Mouse (Mus musculus): ENCODE results near the gene Hist1h4m. TPM values are rescaled to one million over a fixed set of nuclear protein-coding genes. Genes with fewer than 3 reads are reported as not detected.
"Not testable (repeated sequence)": the region's sequence is repeated elsewhere in the genome, so short reads cannot be mapped to it uniquely, and the experiment has no call there.

Gene Hist1h4m
- polyA plus RNA-seq, 1 experiment from 2014 or later = not detected

GRCm38 (mm10) chr13:21786899-21787629, 24.5 kb upstream of the Hist1h4m start, which contains the start of the genes Hist1h2an and Hist1h2bp:
TSS of gene Hist1h2an (minus strand) at chr13:21787218.
TSS of gene Hist1h2bp (plus strand) at chr13:21787461.
- under 1% methylated on average over 42 of the region's 63 CpGs for WGBS
- Histone ChIP-seq H3K4me3 (replicated peaks) (peak within 1 kb of the TSS; percentile 39), H3K27ac (peak within 1 kb of the TSS; percentile 84), H3K4me2 (replicated peaks) (peak within 1 kb of the TSS; percentile 64), H3K4me1 (replicated peaks) (peaks cover 41% of the 10 kb centered on the region), H3K9ac (replicated peaks) (peak within 1 kb of the TSS; percentile 61)
- peak; percentile 96 for ATAC-seq
- H3K27me3 ChIP-seq, H3K36me3 ChIP-seq, H3K9me3 ChIP-seq: not testable (repeated sequence)

DNA sequence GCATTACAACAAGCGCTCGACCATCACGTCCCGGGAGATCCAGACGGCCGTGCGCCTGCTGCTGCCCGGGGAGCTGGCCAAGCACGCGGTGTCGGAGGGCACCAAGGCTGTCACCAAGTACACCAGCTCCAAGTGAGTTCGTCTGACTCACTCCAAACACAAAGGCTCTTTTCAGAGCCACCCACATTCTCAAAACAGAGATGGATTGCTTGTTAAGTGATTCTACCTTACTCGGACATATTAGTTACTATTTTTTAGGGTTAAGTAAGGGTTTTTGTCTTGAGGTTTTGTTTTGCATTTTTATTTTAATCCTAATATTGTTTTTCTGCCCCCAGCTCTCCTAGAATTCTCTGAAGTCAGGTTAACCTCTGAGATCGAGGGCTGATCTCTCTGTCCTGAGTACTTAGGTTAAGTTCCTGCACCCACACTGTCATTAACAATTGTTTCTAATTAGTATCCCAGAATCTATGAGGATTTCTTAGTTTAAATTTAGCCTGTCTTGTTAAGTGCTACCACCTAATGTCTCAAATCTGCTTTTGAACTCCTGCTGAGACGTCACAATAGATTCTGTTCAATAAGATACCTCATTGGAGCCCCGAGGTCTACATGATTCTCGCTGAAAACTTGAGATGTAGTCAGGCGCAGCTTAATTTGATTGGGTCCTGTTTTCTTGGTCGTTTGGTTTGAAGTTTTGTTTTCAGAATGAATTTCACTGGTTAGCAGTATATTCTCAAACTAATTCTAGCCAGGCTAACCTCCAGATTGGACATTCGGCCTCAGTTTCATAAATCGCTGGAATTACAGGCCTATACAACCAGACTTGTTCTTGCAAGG, 23.6 kb upstream of the Hist1h4m start:
- no peak for ATAC-seq
- Histone ChIP-seq H3K36me3 (no peaks in the 10 kb centered on the region), H3K4me3 (replicated peaks) (peak overlapping the region; percentile 39), H3K9ac (replicated peaks) (peak overlapping the region; percentile 41; the same call in 1 of the 2 replicates), H3K4me2 (replicated peaks) (peak overlapping the region; percentile 64), H3K9me3 (no peaks in the 10 kb centered on the region), H3K27me3 (no peaks in the 10 kb centered on the region), H3K27ac (peak overlapping the region; percentile 68), H3K4me1 (replicated peaks) (peaks cover 34% of the 10 kb centered on the region)
- WGBS = 8% methylated on average over 17 of the region's 21 CpGs

DNA sequence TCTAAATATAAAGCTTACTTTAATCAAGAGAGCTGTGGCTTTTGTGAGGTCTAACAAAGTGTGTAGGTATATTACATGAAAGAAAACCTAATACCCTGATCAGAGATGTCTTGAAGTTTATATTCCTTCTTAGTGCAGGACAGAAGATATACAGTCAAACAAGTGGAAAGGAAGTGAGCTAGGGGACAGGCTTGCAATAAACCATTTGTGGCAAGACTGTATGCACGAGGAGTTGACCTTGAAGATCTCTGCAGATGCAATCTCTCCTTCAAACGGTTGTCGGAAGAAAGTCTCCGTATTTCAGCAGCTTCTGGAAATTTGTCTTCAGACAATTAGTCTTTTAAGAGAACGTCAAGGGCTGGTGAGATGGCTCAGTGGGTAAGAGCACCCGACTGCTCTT, 21.6 kb upstream of the Hist1h4m start:
- no peak for ATAC-seq
- Histone ChIP-seq H3K36me3 (no peaks in the 10 kb centered on the region), H3K27ac (no peak overlapping the region), H3K27me3 (no peaks in the 10 kb centered on the region), H3K9me3 (no peaks in the 10 kb centered on the region), H3K4me1 (replicated peaks) (peaks cover 24% of the 10 kb centered on the region), H3K4me3 (replicated peaks) (no peak overlapping the region), H3K9ac (replicated peaks) (no peak overlapping the region), H3K4me2 (replicated peaks) (no peak overlapping the region)
- 61% methylated on average over 6 of the region's 6 CpGs for whole genome bisulfite sequencing

- Histone ChIP-seq H3K4me3 (replicated peaks) (no peak overlapping the region), H3K27ac (no peak overlapping the region)
Measured at GRCm38 (mm10) chr13:21790601-21791283, 20.8 kb upstream of the Hist1h4m start.

DNA sequence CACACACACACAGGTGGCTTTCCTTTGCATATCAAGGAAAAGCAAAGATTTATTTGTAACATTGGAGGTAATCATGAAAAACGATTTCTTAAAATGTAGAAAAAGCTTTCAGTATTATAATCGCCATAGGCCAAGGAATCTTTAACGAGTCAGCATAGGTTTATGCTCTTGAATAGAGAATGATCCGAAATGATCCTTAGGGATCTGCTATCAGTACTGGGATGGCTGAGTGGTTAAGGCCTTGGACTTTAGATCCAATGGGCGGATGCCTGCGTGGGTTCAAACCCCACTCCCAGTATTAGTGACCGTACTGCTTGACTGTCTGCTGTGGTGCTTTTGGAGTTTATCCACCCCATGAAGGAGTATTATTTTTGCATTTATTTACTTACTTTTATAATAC, 16.0 kb upstream of the Hist1h4m start:
- Histone ChIP-seq H3K9me3 (no peaks in the 10 kb centered on the region), H3K36me3 (no peaks in the 10 kb centered on the region), H3K4me3 (replicated peaks) (no peak overlapping the region), H3K4me2 (replicated peaks) (no peak overlapping the region), H3K27ac (no peak overlapping the region), H3K4me1 (replicated peaks) (peaks cover 5% of the 10 kb centered on the region), H3K9ac (replicated peaks) (no peak overlapping the region), H3K27me3 (no peaks in the 10 kb centered on the region)
- no peak for ATAC-seq
- 93% methylated on average over 7 of the region's 7 CpGs for WGBS

More at GRCm38 (mm10) chr13:21790601-21791283, 20.8 kb upstream of the Hist1h4m start:
- no peak for ATAC-seq
- Histone ChIP-seq H3K27me3 (no peaks in the 10 kb centered on the region), H3K4me1 (replicated peaks) (peaks cover 23% of the 10 kb centered on the region), H3K9ac (replicated peaks) (peak overlapping the region; percentile 50; the same call in 1 of the 2 replicates), H3K4me2 (replicated peaks) (peak overlapping the region; percentile 33), H3K36me3 (no peaks in the 10 kb centered on the region), H3K9me3 (no peaks in the 10 kb centered on the region)
- 7% methylated on average over 18 of the region's 18 CpGs for WGBS

- not testable (repeated sequence) for H3K36me3 ChIP-seq; H3K4me2 ChIP-seq (replicated peaks); H3K27ac ChIP-seq; H3K4me3 ChIP-seq (replicated peaks); H3K4me1 ChIP-seq (replicated peaks); H3K27me3 ChIP-seq; H3K9me3 ChIP-seq; ATAC-seq; H3K9ac ChIP-seq (replicated peaks)
Measured at GRCm38 (mm10) chr13:21797163-21797562, 14.4 kb upstream of the Hist1h4m start.

- no CpG with 5 or more reads among the region's 4 CpGs for WGBS
- not testable (repeated sequence) for H3K27me3 ChIP-seq; H3K27ac ChIP-seq; H3K9ac ChIP-seq (replicated peaks); H3K4me1 ChIP-seq (replicated peaks); H3K4me3 ChIP-seq (replicated peaks); H3K9me3 ChIP-seq; H3K4me2 ChIP-seq (replicated peaks); H3K36me3 ChIP-seq
- ATAC-seq = peak; percentile 60; the same call in 1 of the 2 replicates
Measured at GRCm38 (mm10) chr13:21803058-21803457, 8.5 kb upstream of the Hist1h4m start.

- ATAC-seq = peak; percentile 98
- not testable (repeated sequence) for H3K4me2 ChIP-seq (replicated peaks); H3K36me3 ChIP-seq; H3K4me1 ChIP-seq (replicated peaks); H3K9me3 ChIP-seq; H3K9ac ChIP-seq (replicated peaks); H3K4me3 ChIP-seq (replicated peaks); H3K27me3 ChIP-seq; H3K27ac ChIP-seq
- no CpG with 5 or more reads among the region's 23 CpGs for WGBS
Measured at GRCm38 (mm10) chr13:21810073-21810472, 1.5 kb upstream of the Hist1h4m start, which contains the start of the genes Hist1h2bq and Hist1h2ao. TSS of gene Hist1h2bq (minus strand) at chr13:21810197. TSS of gene Hist1h2ao (plus strand) at chr13:21810465.

- H3K9me3 ChIP-seq; H3K9ac ChIP-seq (replicated peaks); H3K4me1 ChIP-seq (replicated peaks); H3K27me3 ChIP-seq; H3K27ac ChIP-seq; H3K4me2 ChIP-seq (replicated peaks); H3K36me3 ChIP-seq; H3K4me3 ChIP-seq (replicated peaks): not testable (repeated sequence)
- ATAC-seq = peak; percentile 47
- no CpG with 5 or more reads among the region's 8 CpGs for WGBS
Measured at GRCm38 (mm10) chr13:21811074-21811473, 472 bp upstream of the Hist1h4m start.

DNA sequence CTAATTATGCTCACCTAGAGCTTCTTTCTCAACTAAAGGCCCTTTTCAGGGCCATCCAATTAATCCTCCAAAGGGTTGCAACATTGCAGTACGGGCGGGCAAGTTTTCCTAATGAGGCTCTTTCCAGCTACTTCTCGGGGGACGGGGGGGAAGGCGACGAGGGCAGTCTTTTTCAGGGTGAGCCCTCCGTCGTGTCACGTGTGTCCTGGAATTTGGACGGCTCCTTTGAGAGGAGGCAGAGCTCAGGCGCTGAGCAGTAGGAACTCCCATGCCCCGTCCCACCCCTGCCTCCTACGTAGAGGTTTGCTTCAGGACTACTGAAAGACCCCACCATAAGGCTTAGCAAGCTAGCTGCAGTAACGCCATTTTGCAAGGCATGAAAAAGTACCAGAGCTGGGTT, 546 bp downstream of the Hist1h4m start:
- H3K27me3 ChIP-seq; H3K4me1 ChIP-seq (replicated peaks); H3K27ac ChIP-seq; H3K36me3 ChIP-seq; H3K9ac ChIP-seq (replicated peaks); H3K9me3 ChIP-seq: not testable (repeated sequence)
- Histone ChIP-seq H3K4me3 (replicated peaks) (peak overlapping the region; percentile 23), H3K4me2 (replicated peaks) (peak overlapping the region; percentile 48)
- WGBS = 0% methylated on average over 14 of the region's 14 CpGs
- ATAC-seq = peak; percentile 28

DNA sequence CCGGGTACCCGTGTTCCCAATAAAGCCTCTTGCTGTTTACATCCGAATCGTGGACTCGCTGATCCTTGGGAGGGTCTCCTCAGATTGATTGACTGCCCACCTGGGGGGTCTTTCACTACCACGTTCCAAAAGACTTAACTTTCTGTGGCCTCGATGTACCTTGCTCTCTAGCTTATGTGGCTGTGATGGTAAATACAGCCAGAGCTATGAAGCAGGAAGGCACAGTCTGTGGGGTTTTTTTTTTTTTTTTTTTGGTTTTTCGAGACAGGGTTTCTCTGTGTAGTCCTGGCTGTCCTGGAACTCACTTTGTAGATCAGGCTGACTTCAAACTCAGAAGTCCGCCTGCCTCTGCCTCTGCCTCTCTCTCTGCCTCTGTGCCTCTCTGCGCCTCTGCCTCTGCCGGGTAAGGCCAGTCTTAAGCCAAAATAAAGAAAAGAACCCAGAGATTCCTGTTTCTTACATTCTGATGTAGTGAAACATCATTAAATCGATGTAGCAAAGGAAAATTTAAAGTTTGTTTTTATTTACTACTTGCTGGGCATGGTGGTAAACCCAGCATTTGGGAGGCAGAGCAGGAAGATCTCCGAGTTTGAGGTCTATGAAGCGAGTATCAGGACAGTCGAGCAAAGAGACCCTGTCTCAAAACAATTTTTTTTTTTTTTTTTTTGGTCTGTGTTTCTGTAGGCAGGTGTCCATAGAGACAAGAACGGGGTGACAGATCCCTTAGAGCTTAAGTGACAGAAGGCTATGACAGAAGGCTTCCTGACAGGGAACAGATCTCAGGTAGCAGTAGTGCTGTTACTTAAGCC, 8.7 kb downstream of the Hist1h4m start:
- H3K9ac ChIP-seq (replicated peaks); H3K27me3 ChIP-seq; H3K4me3 ChIP-seq (replicated peaks); H3K4me1 ChIP-seq (replicated peaks); H3K27ac ChIP-seq; H3K9me3 ChIP-seq; H3K4me2 ChIP-seq (replicated peaks); H3K36me3 ChIP-seq; ATAC-seq: not testable (repeated sequence)
- WGBS = 67% methylated on average over 6 of the region's 16 CpGs
